Mouse (Mus musculus) yolk sac, embryonic 10.5 days (tissue): ENCODE results near the gene Plp2.

Source experiments
- DNase-seq: peaks from one replicate; pipeline ENCODE4 v3.0.0-alpha.2; 2017; ENCODE audit warnings: low spot score

Plp2 gene

GRCm38 (mm10) chrX:7661086-7661485 lies 10.1 kb downstream of the Plp2 start:
- no peak for DNase-seq

DNA sequence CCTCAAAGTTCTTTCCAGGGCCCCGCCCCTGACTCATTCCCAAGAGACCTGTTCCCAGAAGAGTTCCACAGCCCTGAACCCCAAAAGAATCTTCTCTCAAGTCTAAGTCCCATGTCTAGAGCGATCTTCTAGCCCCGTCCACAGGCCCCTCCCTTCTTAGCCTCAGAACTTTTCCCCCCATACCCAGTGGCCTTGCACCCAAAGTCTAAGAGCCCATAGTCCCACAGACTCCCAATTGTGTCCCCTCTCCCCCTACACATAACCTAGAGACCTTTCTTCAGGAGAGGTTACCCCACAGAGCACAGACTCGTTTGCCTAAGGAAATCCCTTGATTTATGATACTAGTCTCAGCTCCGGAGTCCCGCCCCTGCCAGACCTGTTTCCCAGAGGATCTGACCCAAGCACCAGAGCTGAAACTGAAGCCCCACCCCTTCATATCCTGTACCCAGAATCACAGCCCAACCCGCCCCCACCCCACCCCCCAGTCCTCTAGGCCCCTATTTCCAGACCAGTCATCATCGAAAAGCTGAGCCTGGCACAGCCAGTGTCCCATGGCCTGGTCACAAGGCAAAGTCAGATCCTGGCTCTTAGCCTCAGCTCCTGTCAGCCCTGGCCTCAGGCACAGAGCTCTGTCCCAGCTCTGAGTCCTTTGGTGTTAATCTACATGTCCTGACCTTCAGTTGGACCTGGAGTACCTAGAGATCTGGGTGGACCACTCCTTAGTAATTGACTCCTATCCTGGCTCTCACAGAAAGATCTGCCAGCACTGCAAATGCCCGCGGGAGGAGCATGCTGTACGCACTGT lies 12.2 kb downstream of the Plp2 start:
- DNase-seq = no peak

DNA sequence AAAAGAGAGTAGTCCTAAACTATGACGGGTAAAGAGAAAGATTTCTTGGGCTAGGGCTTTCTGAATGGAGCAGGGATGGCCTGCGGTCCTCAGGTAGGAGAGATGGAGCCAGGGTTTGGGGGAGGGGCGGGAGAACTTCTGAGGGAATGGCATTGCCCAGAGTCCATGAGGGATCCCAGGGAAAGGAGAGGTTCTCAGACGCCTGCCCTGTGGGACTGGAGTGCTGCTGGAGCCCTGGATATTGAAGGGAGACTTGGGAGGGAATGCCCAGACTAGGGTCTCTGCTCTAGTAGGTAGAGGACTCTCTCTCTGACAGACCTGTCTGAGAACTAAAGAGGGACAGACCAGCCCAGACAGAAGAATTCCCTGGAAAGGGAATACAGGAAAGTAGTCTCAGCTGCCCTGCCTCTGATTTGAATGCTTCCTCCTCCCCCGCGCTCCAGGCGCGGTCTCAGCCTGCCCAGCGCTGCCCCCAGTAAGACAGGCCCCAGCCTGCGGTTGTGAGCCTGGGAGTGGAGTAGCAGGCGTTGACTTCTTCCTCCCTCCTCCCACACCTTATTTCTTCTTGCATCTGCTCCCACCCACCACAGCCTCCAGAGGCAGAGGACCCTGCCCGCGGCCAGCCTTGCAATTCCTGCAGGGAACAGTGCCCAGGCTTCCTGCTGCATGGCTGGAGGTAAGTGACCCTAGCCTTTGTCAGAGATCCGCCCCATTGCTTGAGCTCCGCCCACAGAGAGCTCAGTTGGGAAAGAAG lies 13.0 kb downstream of the Plp2 start:
- DNase-seq = peak; percentile 56

- peak; percentile 15 for DNase-seq
Observed at GRCm38 (mm10) chrX:7657221-7657639, 14.0 kb downstream of the Plp2 start, which contains the start of gene Prickle3. TSS of gene Prickle3 (plus strand) at chrX:7657260.

DNA sequence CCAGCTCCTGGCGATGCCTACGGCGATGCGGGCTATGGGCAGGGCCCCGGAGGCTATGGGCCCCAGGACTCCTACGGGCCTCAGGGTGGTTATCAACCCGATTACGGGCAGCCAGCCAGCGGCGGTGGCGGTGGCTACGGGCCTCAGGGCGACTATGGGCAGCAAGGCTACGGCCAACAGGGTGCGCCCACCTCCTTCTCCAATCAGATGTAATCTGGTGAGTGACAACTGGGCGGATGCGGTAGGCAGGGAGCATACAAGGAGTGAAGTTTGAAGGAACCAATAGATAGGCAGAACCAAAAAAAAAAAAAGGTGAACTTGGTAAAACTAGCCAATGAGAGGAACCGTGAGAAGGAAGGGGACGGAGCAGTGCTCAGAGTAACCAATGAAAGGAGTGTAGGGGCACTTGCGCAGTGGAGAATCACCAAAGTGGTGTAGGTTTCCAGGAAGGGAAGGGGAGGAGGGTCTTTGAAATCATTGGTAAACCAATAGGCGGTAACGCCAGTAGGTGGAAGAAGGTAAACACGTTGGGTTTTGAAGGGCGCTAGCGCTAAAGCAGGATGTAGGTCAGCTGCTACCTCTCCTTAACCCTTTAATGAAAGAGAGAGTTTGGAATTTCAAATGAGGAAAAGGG lies 22.4 kb downstream of the Plp2 start:
- peak; percentile 89 for DNase-seq

DNA sequence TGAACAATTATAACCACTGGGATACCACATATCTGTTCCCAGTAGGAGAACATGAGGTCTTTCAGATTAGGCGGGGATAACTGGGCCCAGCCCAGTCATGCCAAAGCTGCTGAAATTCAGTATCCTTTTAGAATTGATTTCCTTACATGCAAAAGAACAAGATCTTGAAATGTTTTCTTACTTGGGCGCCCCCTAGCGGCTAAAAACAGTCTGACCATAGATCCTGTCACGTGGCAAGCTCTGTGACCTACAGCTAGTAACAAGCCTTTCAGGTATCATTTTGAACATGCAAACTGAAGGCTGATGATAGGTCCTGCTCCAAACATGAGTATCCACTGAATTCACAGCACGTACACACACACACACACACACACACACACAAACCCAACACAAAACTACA lies 25.8 kb downstream of the Plp2 start:
- peak; percentile 54 for DNase-seq

GRCm38 (mm10) chrX:7640785-7641184 lies 30.4 kb downstream of the Plp2 start:
- DNase-seq = no peak

DNA sequence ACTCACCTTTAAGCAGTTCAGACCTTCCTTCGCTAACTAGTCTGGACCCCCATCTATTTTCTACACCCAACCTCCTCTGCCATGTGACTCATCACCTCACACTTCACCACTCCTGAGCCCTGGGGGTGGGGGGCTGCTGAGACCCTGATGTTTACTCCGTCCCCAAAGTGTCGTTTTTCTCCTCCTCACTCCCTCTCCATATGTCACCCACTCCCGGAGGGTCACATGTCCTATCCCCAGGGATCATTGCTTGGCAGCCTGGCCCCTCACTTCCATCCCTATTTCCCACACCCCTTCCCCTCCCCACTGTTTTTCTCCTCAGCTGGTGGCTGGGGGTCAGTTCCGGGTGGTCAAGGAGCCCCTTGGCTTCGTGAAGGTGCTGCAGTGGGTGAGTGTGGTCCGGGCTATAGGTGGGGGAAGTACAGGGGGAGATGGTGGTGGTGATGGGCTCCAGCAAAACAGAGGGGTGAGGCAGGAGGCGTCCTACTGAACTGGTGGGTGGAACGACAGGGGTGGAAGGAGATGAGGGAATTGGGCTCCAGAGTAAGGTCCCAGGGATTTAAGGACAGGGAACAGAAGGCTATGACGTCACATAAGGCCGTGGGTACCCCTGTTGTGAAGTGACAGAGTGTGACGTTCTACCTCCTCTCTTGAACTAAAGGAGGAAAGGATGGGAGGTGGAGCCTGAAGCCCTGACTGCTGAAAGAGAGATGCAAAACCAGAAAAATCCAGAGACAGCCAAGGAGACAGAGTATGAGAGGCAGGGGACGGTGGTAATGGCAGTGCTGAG lies 31.5 kb downstream of the Plp2 start:
- no peak for DNase-seq

- DNase-seq = peak; percentile 86
Observed at GRCm38 (mm10) chrX:7638401-7639091, 32.6 kb downstream of the Plp2 start, which contains the start of gene Syp. TSS of gene Syp (plus strand) at chrX:7638471.

DNA sequence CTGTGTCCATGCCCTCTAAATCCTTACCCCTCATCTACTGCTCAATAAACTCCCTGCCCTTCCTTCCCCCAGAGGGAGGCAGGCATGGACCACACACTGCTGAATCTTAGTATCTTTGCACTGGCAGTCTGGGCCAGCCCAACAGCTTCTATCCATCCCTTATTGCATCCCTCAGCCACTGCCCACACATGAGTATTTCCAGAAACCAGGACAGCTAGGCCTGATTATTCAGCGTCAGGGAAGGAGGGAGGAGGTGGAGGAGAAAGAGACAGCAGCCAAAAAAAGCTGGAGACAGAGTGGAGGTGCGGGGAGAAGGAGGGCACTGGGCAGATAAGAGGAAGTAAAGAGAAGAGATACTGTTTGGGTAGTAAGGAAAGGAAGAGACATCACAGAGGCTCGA lies 36.1 kb downstream of the Plp2 start:
- no peak for DNase-seq

DNA sequence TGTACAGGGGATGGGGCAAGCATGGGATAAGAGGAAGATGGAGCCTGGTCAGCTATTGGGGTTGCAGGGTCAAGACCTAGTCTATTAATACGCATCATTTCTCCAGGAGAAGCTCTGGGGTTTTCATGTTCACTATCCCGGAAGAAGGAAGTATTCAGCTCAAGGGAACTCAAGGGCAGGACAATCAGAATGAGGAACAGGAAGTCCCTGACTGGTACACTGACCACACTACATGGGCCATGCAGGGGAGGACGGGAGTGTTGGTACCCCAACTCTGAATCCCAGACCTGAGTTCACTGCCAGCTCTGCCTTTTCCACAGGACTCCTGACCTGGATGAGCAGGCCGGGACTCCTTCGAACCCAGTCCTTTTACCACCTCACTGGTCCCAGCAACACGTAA lies 38.6 kb downstream of the Plp2 start:
- DNase-seq = no peak
